Mouse (Mus musculus) lung, adult 2 months (tissue): Measurements from ENCODE around the gene Cars2.

Experiments used
- CTCF ChIP-seq: fragments of 200-500 bp; IDR thresholded peaks from 2 replicates; pipeline ENCODE4 v1.5.1; 2011; ENCODE audit warnings: mild to moderate bottlenecking, low read length, control low read depth; ENCODE audit not compliant: insufficient read depth
- POLR2A ChIP-seq: fragments of 200-500 bp; IDR thresholded peaks from 2 replicates; pipeline ENCODE4 v1.6.1; 2011; ENCODE audit warnings: low read depth, mild to moderate bottlenecking, control low read depth, low read length, borderline replicate concordance; ENCODE audit errors: extremely low read depth

DNA sequence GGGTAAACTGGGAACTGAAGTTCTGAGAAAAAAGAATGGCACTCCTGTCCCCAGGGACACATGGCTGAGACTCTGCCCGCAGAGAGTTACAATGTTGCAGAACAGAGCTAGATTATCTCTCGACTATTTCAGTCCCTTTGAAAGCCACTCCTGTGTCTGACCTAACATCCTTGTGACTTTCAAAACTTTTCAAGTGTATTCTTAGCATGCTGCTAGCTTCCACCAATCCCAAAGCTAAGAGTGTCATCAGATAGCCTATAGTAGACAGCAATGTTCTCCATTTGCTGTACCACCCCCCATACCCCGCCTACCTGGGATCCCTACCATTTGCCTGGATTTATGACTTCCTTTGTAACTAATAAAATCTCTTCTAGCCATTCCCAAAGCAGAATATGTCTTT lies 68.0 kb downstream of the Cars2 start:
- TF ChIP-seq CTCF (no peak), POLR2A (no peak)
